Mouse (Mus musculus) frontal cortex, postnatal 36 days (tissue): ENCODE results near the gene Miip.

Source experiments
- DNase-seq, 2 experiments: peaks; one replicate each; pipeline ENCODE4 v3.0.0; 2022; ENCODE audit warnings: low spot score in 2 of 2

The Miip gene

DNA sequence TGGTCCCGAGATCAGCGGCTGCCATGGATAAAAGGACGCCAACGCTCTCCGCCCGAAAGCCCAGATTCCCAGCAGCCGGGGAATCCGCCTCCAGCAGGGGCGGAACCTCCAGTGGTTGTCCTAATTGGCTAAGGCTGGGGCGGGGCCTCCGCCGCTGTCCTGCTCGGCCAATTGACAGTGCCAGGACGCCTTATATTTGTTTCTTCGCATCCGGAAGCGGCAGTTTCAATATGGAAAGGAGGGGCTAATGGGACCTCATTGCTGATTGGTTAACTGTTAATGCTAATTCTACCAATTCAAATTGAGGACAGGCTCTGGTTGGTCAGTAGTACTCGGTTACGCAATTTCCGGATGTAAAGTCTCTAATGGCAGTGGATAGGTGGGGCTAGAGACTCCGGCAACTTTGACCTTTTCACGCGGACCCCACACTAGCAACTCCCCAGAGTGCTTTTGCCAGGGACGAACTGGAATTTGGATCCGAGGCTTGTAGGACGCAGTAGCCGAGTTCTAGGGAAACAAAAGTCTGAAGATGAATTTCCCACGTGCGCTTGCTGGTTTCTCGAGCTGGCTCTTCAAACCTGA, at the start of gene Miip, which contains the start of gene Fv1:
Miip (minus strand) TSS at position 367 of the 582 bp plus-strand sequence.
Fv1 (plus strand) TSS at position 530 of the 582 bp plus-strand sequence.
- peak; percentile 94 to 98 for DNase-seq

GRCm38 (mm10) chr4:147909486-147909885, 40.9 kb upstream of the Miip start:
- DNase-seq = no peak

- no peak for DNase-seq
Measured at GRCm38 (mm10) chr4:147906230-147906629, 37.6 kb upstream of the Miip start.

DNA sequence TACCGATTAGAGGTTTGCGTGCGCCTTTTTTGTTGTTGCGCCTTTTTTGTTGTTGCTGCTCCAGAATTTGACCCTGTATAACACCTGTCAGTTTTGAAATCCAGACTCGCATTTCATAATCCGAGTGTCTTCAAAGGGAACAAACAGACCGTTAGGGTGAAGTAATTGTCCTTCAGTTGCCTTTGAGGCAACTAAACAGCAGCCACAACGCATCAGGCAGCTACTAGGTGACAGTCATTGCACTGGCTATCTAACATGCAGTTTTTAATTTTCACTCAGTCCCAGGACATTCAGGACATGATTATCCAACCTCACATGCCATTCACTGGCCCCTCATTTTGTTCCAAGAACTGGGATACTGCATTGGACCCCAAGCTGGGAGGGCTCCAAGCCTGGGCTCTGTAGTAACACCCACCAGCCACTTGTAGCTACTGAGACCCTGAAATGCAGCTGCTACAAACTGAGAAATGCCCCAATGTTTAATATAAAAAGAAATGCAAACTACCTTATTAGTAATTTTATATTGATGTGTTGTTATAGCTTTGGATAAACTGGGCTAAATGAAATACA, 36.6 kb upstream of the Miip start:
- DNase-seq = no peak

- peak; percentile 92 to 93 for DNase-seq
Measured at GRCm38 (mm10) chr4:147904313-147905089, 35.9 kb upstream of the Miip start, which contains the start of gene Mfn2. Gene Mfn2 (minus strand): TSS chr4:147904704.

DNA sequence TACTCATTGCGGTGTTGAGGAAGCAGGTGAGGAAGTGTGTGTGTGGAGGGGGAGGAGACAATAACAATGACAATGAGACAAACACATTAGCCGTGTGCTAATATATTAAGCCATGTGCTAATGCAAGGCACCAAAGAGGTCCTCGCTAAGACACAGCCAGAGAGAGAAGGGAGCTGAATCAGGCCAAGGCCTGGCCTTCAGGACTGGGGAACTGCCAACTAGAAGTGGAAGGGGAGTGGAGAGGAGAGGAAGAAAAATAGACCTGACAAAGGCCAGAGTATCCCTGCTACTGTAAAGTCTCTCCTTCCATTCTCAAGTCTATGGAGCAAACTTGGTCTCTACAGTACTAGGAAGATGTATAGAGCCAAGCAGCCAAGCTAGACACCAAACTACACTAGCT, 35.0 kb upstream of the Miip start:
- no peak for DNase-seq

DNA sequence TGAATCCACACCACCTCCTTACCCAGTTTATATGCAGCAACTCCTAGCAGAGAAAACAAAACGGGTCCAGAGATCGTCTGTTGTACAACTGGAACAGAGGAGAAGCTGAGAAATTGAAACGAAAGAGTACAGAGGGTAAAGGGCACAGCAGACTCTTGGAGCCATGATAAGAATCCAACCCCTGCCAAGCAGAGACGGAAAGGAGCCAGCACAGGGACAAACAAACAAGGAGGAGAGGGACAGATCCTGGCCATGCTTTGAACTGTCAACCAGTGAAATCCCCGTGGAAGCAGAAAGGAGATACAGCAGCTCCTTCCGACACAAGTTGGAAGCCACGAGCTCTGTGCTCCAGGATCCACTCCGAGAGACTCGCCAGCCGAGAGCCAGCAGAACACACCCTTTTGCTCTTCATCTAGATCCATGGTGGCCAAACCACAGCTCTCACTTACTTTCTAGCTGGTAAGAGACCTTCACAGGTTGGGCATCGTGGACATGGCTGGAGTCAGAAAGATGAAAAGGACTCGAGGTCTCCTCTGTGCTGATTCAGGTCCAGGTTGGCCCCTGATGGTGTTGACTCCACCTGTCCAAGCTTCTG, 34.4 kb upstream of the Miip start:
- no peak for DNase-seq

DNA sequence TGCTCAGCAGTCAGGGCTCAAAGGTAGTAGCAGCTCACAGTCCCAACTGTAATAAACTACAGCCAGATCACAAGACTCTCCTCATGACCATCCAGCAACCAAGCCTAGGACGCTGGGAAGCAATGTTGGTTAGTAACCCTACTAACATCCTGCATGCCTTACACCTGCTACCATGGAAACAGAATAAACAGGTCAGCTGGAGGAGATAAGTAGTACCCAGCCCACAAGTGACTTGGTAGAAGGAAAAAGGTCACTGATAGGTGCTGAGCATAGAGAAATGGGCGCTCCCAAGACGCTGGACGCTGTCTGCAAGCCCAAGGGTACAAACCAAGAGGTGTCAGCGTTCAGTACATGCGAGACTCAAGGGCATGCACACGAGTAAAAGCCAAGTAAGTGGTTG, 31.8 kb upstream of the Miip start:
- no peak for DNase-seq

GRCm38 (mm10) chr4:147897348-147897747, 28.7 kb upstream of the Miip start:
- peak in 1 of 2 experiments; percentile 55 for DNase-seq

DNA sequence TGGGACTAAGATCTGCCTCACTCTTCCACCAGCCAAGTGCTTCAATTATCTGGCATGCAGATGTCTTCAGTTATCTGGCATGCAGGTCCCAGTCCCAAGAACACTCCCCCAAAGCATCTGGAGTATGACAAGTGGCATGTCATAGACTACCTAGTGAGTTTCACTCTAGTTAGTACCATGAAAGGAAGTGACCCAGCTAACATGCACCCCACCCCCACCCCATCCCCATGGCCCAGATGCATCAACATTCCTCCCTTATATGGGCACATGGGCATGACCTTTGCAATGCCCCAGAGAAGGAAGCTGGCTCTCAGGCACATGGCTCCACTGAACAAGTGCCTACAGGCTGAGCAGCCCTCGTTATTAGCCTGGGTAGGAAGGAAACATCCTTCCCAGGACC, 27.8 kb upstream of the Miip start:
- no peak for DNase-seq

DNA sequence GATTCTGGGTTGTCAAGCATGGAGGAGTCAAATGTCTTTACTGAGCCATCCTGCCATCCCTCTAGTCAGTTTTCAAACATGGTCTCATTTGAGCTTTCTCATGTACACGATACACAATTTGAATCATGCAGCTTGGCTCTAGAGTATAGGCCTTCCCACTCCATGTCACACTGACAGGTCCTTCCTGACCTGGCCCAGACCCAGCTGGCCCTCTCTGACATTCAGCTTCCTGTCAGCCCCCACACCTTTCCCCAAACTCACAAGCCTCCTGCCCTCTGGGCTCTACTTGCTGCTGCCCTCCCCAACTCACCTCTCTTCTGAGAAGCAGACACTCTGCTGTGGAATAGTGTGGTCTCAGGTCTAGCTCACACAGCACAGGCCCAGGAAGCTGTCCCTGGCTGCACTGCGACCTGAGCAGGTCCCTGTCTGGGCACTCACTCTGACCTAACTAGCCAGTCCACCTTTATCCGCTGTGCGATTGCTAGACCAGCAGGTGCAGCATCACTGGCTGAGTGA, 27.3 kb upstream of the Miip start:
- no peak for DNase-seq

- DNase-seq = no peak
Measured at GRCm38 (mm10) chr4:147890341-147890740, 21.7 kb upstream of the Miip start.

DNA sequence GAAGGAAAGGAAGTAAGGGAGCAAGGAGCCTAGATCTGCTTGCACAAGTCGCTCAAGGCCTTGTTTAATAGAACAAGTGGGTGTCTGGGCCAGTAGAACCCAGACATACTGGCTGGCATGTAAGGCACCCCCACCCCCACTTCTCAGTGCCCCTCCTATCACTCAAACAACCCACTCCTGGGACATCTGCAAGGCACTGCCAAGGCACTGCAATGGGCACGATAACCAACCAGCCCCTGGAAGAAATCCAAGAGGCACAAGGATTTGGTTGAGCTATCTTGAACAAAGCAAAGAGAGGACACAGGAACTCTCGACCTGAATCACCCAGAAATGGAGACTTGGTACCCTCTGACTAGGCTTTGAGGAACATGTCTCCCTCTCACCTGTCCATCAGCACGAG, 19.6 kb upstream of the Miip start:
- no peak for DNase-seq

GRCm38 (mm10) chr4:147887277-147887676, 18.7 kb upstream of the Miip start:
- DNase-seq = no peak

GRCm38 (mm10) chr4:147886158-147886557, 17.5 kb upstream of the Miip start:
- no peak for DNase-seq

DNA sequence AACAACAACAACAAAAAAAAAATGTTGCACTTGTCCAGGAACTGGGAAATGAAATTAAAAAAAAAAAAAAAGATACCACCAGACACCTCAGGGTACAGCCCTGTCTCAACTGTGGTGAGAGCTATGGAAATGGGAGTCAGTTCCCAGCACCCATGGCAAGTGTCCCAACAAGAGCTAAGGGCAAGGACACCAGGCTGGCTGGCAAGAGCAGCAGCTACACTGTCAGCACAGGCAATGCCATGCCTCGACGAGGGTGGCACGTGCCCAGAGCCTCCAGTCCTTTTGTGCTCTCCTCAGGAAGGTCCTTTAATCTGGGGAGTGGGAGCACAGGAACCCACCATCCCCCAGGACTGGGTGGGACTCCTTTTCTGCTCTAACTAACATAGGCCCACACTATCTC, 15.5 kb upstream of the Miip start:
- DNase-seq = no peak

DNA sequence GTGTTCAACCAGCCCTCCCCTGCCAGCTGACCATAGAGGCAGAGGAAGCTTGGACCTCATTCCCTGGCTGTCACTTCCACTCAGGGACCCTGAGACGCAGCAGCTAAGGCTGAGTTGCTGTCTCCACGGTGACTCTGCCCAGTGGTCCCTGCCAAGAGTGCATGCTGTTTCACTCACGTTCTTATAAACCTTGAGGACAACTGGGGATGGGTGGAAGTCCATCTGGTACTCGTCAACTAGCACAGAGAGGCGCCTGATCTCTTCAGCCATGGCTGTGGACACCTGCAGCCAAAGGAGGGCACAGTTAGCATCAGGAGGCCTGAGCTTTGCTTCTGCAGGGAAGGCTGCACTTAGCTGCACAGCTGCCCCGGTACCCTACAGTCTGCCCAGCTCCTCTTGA, 14.4 kb upstream of the Miip start:
- no peak for DNase-seq

GRCm38 (mm10) chr4:147881792-147882191, 13.2 kb upstream of the Miip start:
- DNase-seq = no peak

DNA sequence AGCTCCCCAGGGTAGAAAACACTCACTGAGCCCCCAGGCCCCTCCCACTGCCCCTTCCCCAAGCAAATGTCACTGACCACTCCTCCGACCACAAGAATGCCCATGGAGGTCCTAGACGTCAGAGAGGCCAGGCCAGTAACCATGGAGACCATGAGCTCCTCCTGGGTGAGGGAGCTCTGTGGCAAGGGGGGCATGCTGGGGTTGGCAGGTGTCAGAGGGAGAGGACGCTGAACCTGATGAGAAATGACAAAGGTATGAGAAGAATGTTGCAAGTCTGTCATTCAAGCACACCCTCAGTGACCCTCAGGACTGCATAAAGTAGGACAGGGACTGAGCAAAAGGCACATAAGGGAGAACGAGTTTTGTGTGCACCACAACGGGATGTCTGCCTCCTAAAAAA, 11.2 kb upstream of the Miip start:
- DNase-seq = no peak

DNA sequence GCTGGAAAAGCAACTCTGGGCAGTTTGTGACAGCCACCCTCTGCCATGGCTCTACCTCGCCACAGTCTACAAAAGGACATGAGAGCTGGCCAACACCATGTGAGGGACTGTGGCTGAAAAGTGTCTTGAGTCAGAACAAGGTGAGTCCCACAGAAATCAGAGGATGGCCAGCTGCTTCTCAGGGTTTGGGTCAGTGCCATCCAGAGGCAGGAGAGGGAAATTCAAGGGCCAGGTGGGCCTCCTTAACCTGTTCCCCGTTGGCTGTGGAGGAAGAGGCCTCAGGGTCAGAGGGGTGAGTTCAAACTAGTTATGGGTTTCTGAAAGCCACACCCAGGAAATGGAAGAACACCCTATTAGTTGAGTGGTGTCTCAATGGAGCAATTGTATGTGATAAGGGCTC, 10.8 kb upstream of the Miip start:
- no peak for DNase-seq

GRCm38 (mm10) chr4:147878537-147878936, 9.9 kb upstream of the Miip start:
- no peak for DNase-seq

- DNase-seq = no peak
Measured at GRCm38 (mm10) chr4:147875852-147876575, 7.4 kb upstream of the Miip start.
